Mouse (Mus musculus): ENCODE results near the gene Rhbdl1.
"Not testable (repeated sequence)": the region's sequence is repeated elsewhere in the genome, so short reads cannot be mapped to it uniquely, and the experiment has no call there.

Rhbdl1 gene

GRCm38 (mm10) chr17:25825984-25826570 lies 11.0 kb downstream of the Rhbdl1 start:
- no peak for DNase-seq (ENCODE audit: low spot score)

- DNase-seq (ENCODE audit: low spot score): no peak
These were observed 11.8 kb downstream of the Rhbdl1 start for GRCm38 (mm10) chr17:25825311-25825710.

GRCm38 (mm10) chr17:25824362-25825142 lies 12.5 kb downstream of the Rhbdl1 start:
- no peak for DNase-seq (ENCODE audit: low spot score)

- peak; percentile 86 for DNase-seq (ENCODE audit: low spot score)
These were observed 13.6 kb downstream of the Rhbdl1 start, which contains the start of gene Wdr24 for GRCm38 (mm10) chr17:25823452-25823851. TSS of gene Wdr24 (plus strand) at chr17:25823627.

GRCm38 (mm10) chr17:25818851-25819780 lies 18.0 kb downstream of the Rhbdl1 start:
- no peak for DNase-seq (ENCODE audit: low spot score)

- DNase-seq (ENCODE audit: low spot score): no peak
These were observed 19.4 kb downstream of the Rhbdl1 start for GRCm38 (mm10) chr17:25817662-25818061.

- DNase-seq (ENCODE audit: low spot score): peak; percentile 81
These were observed 23.6 kb downstream of the Rhbdl1 start for GRCm38 (mm10) chr17:25813471-25813870.

- no peak for DNase-seq (ENCODE audit: low spot score)
These were observed 26.2 kb downstream of the Rhbdl1 start for GRCm38 (mm10) chr17:25810890-25811289.

- no peak for DNase-seq (ENCODE audit: low spot score)
These were observed 27.3 kb downstream of the Rhbdl1 start for GRCm38 (mm10) chr17:25809606-25810340.

- DNase-seq (ENCODE audit: low spot score): peak; percentile 88
These were observed 28.1 kb downstream of the Rhbdl1 start, which contains the start of gene Fbxl16 for GRCm38 (mm10) chr17:25808789-25809605. TSS of gene Fbxl16 (plus strand) at chr17:25809085.

- no peak for DNase-seq (ENCODE audit: low spot score)
These were observed 29.1 kb downstream of the Rhbdl1 start for GRCm38 (mm10) chr17:25808028-25808427.

- DNase-seq (ENCODE audit: low spot score): not testable (repeated sequence)
These were observed 29.6 kb downstream of the Rhbdl1 start for GRCm38 (mm10) chr17:25807452-25807851.

- no peak for DNase-seq (ENCODE audit: low spot score)
These were observed 30.6 kb downstream of the Rhbdl1 start for GRCm38 (mm10) chr17:25806507-25806906.

- peak; percentile 89 for DNase-seq (ENCODE audit: low spot score)
These were observed 34.1 kb downstream of the Rhbdl1 start for GRCm38 (mm10) chr17:25802825-25803517.

- DNase-seq (ENCODE audit: low spot score): peak; percentile 83
These were observed 36.1 kb downstream of the Rhbdl1 start for GRCm38 (mm10) chr17:25801029-25801428.

GRCm38 (mm10) chr17:25796951-25797369 lies 40.1 kb downstream of the Rhbdl1 start, which contains the start of gene Metrn:
TSS of gene Metrn (minus strand) at chr17:25797136.
- peak; percentile 79 for DNase-seq (ENCODE audit: low spot score)

GRCm38 (mm10) chr17:25796211-25796771 lies 40.8 kb downstream of the Rhbdl1 start:
- no peak for DNase-seq (ENCODE audit: low spot score)

GRCm38 (mm10) chr17:25795609-25796092 lies 41.4 kb downstream of the Rhbdl1 start, which contains the start of gene AC134908.4:
TSS of gene AC134908.4 (minus strand) at chr17:25795659.
- peak; percentile 82 for DNase-seq (ENCODE audit: low spot score)

GRCm38 (mm10) chr17:25794998-25795397 lies 42.1 kb downstream of the Rhbdl1 start:
- DNase-seq (ENCODE audit: low spot score): no peak

Measured in layer of hippocampus, adult 11-12 months (tissue).